Mouse (Mus musculus) right cerebral cortex, postnatal 25 days (tissue): ENCODE data around the gene Lsmem1.

ENCODE experiments used
- DNase-seq: peaks from one replicate; pipeline ENCODE4 v3.0.0; 2022

The Lsmem1 gene

GRCm38 (mm10) chr12:40134529-40134928 is 64.8 kb downstream of the Lsmem1 start:
- no peak for DNase-seq

- DNase-seq = no peak
Measured at GRCm38 (mm10) chr12:40133573-40134271, 65.6 kb downstream of the Lsmem1 start, which contains the start of gene Scin. Scin (minus strand) TSS chr12:40134228.

- no peak for DNase-seq
Measured at GRCm38 (mm10) chr12:40133194-40133572, 66.1 kb downstream of the Lsmem1 start.
